Mouse (Mus musculus): ENCODE results near the gene Gpr179.

The Gpr179 gene

GRCm38 (mm10) chr11:97287643-97288042 is 64.2 kb downstream of the Gpr179 start:
- no peak for DNase-seq (ENCODE audit: low read depth, low spot score)

- peak; percentile 65 for DNase-seq (ENCODE audit: low read depth, low spot score)
Observed at GRCm38 (mm10) chr11:97286973-97287372, 64.9 kb downstream of the Gpr179 start.

- DNase-seq (ENCODE audit: low read depth, low spot score): no peak
Observed at GRCm38 (mm10) chr11:97285852-97286775, 65.8 kb downstream of the Gpr179 start.

GRCm38 (mm10) chr11:97284854-97285253 is 67.0 kb downstream of the Gpr179 start:
- no peak for DNase-seq (ENCODE audit: low read depth, low spot score)

- DNase-seq (ENCODE audit: low read depth, low spot score): peak; percentile 73
Observed at GRCm38 (mm10) chr11:97282179-97282578, 69.7 kb downstream of the Gpr179 start.

Measured in ES-CJ7 (cell line).